Mouse (Mus musculus) heart, adult 11 months (tissue): ENCODE measurements around the gene Arhgap24.
A peak's percentile ranks its signal among the peaks of the same experiment; 100 is the strongest.

Source experiments
- DNase-seq: peaks from one replicate; pipeline ENCODE4 v3.0.0; 2022

Gene Arhgap24

DNA sequence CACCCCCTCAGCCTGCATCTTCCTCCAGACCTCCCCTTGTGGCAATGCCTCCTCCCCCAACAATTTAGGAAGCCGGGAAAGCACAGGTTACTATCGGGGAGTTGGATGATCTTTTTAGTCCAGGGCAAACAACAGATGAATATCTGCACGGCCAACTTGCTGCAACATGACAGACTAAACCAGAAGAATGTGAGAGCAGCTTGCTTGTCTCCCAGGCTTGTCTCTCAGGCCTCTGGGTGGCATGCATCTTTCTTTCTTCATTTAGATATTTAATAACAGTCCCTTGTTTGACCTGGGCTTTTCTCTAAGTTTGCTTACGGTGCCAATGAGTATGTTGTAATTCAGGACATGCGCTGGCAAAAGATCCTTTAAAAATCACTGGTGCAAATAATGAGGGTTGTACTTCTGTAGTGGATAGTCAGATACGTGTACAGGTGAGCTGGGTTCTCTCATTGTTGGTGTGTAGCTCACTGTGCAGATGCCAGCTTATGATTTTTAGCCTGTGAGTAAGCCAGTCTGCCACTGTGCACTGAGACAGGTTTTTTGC lies 101.7 kb downstream of the Arhgap24 start:
- no peak for DNase-seq

DNA sequence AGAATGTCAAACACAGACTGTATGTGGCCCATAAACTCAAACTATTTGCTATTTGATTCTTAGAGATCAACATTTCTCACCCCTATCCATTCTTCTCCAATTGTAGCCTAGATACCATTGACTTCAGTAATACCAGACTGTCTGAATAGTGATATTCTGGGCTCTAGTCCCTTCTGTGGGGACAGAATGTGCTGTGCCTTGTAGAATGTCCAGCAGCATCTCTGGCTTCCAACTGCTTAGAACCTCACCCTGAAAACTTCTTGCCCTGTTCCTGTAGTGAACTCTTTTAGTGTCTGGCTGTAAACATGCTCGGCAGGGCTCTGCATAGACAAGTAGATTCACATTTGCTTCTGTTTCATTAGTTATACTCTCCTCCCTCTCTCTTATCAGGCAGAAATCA lies 110.2 kb downstream of the Arhgap24 start:
- DNase-seq = peak; percentile 88

DNA sequence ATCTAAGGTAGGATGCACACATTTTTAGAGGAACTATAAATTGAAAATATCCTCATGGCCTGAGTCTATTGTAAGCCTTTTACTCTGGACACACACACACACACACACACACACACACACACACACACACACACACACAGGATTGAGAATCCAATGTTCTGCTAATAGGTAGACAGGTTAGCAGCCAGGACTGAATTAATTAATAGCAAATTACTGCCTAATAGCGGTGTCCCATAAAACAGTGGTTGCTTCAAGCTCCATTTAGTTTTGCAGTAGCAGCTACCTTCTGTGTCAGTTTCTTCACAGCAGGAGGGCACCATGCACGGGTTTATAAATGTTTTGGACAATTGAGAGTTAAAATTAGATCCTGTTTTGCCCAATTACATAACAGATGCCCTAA lies 111.9 kb downstream of the Arhgap24 start:
- no peak for DNase-seq

DNA sequence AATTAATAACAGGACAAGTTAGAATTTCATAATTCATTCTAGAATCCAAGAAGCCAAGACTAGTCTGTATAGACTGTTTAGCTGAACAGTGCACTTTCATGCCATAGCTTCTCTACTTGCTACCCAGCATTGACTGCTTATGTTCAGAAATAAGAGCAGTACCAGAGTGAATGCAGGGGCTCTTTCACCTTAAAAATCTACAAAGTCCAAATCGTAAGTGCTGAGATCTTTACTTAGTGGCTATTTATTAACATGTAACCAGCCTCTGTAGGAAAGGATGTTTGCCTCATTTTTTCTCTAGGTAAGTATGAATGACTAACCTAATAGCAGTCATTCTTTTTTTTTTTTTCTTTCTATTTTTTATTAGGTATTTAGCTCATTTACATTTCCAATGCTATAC lies 117.9 kb downstream of the Arhgap24 start:
- DNase-seq = no peak

DNA sequence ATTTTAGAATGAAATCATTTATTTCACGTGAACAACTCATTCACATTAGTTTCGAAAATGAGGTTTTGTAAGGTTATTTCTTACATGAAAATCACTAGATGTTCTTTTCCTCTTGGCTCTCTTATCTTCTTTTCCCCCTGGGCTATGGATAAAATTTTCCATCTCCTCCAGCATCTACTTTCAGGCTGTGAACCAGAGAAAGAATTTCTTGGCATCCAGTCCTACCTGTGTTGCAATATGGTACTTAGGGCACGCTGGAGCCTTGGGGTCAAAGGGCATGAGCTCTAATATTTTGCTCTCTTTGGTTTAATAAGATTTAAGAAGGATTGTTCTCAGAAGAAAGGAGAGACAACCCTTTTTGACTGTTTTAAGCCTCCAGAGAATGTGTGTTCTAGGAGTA lies 132.4 kb downstream of the Arhgap24 start:
- DNase-seq = peak; percentile 93

DNA sequence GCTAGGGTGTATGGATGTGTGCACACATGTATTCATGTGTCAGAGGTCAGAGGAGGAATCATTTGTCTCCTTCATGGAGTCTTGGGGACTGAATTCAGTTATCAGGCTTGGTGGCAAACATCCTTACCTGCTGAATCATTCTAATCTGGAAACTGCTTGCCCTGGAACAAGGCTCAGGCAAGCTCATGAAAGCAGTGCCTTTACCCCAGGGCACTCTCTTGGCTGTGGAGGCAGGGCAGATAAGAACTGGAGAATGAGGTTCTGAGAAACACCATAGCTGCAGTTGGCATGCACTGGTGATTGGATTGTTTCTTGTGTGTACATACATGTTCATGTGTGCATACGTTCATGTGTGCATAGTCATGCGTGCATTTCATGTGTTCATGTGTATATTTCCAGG lies 132.9 kb downstream of the Arhgap24 start:
- DNase-seq = peak; percentile 86

DNA sequence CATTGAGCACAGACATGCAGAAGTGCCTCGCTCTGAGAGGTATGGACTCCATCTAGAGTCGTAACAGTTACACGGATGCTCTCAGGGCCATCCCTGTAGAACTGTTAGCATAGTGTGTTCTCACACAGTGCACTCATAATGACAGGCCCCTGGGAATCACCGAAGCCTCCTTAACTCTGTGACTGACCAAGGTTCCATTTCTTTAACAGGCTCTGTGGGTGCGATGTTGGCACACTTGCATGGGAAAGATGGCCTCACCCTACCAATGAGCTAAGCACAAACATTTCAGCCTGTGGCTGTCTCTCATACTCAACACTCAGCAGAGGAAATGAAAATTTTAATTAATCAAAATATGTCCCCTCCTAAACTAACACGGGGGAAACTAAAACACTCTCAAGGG lies 134.1 kb downstream of the Arhgap24 start:
- peak; percentile 79 for DNase-seq

DNA sequence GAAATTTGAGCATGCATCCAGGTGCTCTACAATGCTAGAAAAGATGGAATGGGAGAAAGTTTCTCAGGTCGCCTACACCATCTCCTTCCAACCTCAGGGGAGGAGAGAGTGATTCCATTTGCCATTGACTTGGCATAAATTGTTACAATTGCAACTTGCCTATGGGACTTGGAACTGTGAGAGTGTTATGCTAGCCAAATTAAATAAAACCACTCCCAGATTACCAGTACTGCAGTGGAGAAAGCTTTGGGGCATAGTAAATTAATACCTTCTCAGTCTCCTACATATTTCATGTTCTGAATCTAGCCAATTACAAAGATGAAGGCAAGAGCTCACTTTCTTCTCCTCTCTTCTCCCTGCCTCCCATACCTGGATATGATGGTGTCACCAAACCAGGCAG lies 139.8 kb downstream of the Arhgap24 start:
- DNase-seq = no peak

DNA sequence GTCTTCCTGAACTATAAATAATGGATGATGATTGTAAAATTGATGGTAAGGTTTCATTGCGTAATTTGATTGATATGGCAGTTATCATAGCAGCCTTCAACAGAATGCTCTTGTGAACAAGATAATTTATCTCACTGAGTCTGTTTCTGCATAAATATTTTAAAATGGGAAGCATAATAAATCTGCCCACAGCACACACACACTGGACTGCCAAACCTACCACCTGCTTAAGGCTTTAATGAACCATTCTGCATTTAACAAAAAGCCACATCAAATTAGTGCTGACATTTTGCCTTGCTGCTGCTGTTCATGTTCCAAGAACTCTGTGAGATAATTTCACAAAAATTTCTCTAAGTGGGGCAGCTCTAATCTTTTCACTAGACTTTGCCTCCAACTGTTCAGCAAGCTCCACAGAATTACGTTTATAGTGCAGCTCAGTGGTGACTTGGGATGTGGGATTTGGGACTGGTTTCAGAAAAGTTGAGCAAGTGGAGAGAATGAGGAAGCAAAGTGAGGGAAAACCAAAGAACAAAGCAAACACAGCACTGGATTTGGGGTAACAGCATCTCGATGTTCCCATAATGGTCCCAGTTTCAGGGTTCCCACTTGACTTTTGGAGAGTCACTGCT lies 142.7 kb downstream of the Arhgap24 start:
- DNase-seq = peak; percentile 96

DNA sequence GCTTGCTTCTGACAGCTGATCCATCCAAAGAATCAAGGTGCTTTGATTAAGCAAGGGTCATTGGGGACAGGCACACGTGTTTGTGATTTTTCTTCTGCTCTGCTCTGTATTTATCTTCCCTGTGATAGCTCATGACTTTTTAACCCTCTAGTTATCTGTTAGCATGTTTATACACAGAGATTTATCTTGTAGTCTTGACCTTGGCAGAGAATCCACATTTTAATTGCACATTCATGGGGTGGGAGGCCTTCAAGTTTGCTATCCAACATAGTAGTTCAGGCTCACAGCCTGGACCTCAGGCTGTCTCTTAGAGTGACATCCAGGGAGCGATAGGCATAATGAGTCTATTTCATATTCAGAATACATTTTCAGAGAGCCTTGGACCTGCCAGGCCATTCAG lies 145.5 kb downstream of the Arhgap24 start:
- no peak for DNase-seq

DNA sequence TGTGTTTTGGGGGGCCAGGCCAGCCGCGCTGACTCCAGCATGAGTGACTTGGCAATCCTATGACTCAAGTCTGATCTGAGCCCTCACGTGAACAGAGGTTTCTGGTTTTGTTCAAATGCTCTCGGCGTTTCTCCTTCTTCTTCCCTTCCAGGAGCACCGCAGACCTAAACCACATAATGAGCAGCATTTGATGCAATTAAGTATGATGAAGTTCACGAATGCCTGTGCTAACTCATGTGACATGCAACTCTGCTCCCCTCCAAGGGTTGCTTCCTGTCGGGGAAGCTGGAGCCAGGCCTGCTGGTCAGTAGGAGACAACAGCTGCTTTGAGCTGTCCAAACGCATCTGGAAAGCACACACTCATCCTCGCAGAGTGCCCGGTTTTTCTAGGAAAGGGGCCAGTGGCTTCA lies 148.2 kb downstream of the Arhgap24 start:
- peak; percentile 97 for DNase-seq

DNA sequence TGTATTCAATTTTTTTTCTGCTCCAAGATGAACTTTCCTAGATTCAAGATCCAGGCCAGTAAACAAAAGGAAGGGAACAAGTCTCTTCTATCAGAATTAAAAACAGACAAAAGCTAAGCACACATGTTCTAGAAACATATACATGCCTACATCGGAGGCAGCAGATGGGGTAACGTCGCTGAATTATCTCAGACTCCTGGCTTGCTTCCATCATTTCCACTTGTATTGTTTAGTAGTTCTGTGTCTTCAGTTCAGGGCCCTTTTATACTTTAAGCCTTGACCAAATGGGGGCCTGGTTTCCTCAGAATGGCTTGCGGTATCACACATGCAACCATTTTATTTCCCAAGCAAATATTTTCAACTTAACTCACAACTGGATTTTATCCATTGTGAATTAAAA lies 154.4 kb downstream of the Arhgap24 start:
- peak; percentile 46 for DNase-seq

DNA sequence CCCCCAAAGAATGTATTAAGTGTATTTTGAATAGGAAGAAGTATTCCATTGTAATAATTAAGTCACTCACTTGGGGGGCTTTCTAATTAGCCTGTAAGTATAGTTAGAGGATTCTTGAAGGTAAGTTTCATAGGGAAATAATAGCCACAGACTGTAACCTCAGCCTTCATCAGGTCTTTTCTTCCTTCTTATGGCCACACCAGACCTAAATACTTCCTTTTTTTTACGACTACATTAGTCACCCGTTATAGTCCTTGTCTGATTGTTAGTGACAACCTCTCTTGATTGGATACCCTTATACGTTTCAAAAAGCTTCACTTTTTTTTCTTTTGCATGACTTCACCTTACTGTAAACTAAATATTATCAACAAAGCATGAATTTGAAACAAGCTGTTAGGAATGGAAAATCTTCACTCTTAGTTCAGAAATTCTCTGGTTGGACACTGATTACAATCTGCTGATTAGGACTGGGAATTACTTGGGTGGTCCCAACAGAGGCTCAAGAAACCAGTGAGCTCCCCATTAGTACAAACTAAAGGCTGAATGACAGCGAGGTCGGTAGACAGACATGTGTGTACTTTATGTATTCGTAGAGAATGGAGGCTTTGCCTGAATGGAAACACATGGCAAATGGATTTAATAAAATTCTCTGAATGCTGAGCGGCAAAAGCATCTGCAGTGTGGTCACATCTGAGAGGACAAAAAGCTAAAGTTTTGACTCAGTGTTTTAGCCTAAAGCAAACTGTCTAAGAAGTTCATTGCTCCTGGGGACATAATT lies 158.8 kb downstream of the Arhgap24 start:
- no peak for DNase-seq

DNA sequence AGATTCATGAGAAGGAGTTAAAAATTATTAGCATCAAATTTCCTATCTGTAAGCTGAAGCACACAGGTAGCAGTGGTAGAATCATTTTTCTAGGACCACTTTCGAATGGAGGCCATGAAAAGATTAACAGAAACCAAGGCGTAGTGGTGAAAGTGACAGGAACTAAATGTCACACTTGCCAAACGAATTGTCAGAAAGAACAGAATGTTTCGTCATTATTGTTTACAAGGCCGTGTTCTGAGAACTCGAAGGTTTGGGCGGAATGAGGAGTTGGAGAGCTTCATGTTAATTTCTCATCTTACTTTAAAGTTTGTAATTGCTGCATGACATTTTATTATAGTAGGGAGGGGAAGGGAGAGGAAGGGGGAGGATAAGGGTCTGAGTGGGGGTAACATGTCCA lies 162.2 kb downstream of the Arhgap24 start:
- no peak for DNase-seq

DNA sequence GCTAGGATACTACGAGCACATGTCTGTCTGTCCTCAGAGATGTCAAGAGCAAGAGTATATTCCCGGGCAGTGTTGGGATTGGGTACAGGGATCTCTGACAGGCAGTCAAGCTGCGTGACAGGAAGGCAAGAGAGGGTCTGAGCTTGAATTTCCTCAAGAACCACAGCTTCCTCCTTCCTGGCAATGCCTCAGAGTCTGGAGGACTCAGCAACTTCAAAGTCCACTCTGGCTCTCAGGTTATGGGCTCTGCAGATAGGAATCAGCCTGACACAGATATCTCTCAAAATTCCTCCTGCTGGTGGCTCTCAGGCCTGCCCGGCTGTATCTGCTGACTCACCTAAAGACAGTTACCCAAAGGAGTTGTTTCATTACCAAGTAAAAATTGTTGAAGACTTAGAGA lies 162.6 kb downstream of the Arhgap24 start:
- no peak for DNase-seq

DNA sequence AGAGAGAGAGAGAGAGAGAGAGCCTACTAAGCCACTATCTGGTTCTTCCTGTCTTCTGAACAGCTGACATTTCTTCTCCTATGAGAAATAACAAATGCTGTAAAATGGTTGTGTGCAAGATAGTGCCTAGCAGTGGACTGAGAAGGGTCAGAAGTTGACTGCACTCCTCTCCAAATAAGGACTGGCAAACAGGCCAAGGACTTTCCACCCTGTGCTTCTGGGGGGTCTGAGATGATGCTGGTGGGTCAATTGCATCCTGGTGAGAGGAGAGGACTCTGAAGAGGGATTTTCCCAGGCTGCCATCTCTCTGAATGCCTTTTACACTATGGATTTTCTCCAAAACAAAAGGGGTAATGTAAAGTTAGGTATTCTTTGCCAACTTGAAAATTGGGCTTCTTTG lies 177.9 kb downstream of the Arhgap24 start:
- DNase-seq = peak; percentile 85

DNA sequence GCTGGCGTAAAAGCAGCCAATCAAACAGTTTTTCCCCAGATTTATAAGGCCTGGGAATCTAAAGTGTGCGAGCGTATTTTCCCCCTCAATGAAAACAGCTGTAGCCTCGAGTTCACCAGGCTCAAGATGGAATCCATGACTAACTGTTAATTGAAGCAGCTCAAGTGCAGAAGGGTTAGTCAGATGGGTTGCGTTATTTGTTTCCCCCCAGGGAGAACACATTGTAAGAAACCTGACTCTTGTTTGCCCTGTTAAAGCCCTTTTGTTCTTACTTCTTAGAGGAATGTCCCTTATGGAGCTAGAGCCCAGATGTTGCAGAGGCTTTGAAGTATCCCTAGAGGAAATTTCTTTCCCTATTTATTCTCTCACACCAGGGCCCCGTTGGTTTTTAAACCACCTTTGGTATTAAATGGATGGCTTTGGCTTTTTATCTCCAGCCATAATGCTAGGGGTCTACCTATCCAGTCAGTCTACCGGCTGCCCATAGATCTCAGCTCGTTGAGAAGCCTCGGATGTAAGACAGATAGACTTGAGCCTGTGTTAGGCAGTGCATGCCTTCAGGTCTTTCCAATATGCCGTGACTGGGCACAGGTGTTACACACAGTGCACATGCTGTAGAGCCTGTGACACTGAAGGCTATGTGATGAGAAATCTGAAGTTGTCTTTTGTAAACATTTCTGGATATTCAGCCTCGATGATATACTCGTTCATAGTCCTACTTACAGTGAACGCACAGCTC lies 184.0 kb downstream of the Arhgap24 start:
- DNase-seq = no peak

DNA sequence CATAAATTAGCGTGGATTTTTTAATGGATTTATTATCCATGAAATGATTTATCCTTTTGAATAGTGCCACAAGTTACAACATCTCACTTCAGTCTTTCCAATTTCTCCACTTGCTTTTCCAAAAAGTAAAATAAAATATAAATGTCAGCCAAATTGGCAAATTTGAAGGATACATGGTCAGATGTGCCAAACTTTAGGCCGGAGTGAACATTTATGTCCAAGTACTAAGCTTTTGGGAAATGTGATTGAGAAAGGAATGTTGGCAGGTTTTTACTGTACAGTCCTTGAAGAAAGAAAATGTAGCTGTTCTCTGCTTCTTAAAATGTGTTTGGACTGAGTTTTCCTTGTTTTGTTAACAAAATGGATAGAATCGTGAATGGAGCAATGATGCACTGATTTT lies 185.7 kb downstream of the Arhgap24 start:
- peak; percentile 63 for DNase-seq

DNA sequence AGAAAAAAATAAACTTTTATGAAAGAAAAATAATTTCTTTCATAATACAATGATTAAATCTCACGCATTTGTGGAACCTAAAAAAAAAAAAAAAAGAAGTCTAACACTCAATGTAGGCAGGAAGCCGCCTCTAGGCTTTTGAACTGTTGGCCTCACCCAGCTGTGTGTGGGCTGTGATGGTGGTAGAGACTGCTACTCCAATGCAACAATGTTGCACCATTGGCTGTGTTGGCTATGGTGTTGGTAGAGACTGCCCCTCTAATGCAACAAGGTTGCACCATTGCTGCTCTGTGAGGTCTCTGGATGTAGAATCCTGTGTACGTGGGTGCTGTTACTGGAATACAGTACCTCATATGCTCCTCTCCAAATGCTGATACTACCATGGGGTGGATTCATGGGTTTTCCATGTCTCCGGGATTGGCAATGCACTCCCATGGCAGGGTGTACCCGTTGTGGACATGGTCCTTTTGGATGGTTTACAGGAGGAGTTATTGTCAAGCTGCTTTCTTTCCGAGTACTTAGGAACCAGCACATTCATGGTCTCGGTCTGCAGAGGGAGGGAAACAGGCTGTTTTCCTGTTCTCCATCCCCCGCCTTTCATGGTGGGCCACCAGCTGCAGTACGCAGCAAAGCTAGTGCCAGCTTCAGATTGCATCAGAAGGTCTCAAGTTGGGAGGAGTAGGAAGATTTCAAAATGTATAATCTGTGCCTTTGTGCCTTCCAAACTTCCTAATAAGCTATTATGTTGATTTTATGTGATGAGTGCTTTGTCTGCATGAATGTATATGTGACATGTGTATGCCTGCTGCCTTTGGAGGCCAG lies 186.8 kb downstream of the Arhgap24 start:
- peak; percentile 91 for DNase-seq

DNA sequence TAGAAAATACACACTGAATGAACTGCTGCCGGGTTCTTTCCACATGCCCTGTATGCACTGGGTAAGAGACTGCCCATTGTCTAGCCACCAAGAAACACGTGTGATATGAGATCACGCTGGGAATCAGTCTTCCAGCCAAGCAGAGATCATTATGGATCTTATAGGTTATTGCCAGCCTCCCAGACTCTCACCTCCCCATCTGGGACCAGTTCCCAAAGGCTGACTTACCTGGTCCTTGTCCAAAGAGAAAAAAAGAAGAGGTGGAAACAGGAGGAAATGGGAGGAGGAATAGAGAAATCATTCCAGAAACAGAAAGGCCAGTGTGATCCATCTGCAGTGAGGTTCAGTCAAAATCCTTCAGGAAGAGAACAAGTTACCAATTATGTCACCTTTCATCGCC lies 189.0 kb downstream of the Arhgap24 start:
- DNase-seq = peak; percentile 77

DNA sequence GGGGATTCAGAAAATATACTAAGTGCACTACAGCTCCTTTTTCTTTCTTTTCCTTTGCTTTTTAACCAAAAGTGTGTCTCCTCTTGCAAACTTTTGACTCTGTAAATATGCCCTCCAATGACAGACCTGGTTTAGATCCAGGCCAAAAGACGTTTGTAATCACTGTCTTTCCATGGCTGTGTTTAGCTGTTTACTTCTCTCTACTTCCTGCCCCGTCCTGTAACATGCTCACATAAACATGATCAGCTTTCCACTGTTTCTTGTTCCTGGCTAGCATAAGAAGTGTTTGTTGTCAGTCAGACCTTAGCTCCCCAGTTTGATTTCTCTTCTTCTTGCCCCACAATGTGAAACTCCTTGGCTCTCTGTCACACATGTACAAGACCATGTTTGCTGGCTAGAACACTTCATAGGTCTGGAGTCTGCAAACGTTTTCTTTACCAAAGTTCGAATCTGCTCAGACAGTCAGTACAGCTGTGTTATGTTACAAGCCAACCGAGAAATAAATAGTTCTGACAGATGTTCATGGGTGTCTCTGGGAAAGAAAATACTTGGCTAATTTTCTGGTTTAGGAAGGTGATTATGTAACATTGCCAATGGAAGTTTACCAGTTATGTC lies 189.6 kb downstream of the Arhgap24 start:
- DNase-seq = peak; percentile 90

DNA sequence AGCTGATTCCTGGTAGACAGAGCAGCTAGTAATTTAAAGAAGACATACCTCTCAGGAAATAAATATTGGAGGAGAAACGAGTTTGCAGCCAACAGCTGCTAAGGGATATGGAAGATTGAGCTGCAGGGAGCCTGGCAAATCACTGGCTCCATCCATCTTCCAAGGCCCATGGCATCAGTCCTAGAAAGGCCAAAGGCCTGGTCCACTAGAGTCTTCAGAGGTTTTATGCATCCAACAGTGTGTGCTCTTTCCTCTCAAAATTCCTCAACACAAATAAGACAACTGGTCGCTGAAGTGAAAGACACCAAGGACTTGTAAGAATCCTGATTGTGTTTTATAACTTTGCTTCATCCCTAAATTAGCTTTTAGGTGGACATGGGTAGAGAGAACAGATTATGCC lies 194.1 kb downstream of the Arhgap24 start:
- DNase-seq = peak; percentile 61
